Mouse (Mus musculus) bone marrow, adult 2 months (tissue): Measurements from ENCODE around the gene Nol4l.

ENCODE experiments used
- CTCF ChIP-seq: fragments of 200-500 bp; IDR thresholded peaks from 2 replicates; pipeline ENCODE4 v1.5.1; 2011; ENCODE audit warnings: low read length, control low read depth; ENCODE audit not compliant: control insufficient read depth, insufficient read depth
- POLR2A ChIP-seq: fragments of 200-500 bp; IDR thresholded peaks from 2 replicates; pipeline ENCODE4 v1.6.1; 2011; ENCODE audit warnings: low read depth, mild to moderate bottlenecking, control low read depth, low read length, borderline replicate concordance; ENCODE audit not compliant: control insufficient read depth

DNA sequence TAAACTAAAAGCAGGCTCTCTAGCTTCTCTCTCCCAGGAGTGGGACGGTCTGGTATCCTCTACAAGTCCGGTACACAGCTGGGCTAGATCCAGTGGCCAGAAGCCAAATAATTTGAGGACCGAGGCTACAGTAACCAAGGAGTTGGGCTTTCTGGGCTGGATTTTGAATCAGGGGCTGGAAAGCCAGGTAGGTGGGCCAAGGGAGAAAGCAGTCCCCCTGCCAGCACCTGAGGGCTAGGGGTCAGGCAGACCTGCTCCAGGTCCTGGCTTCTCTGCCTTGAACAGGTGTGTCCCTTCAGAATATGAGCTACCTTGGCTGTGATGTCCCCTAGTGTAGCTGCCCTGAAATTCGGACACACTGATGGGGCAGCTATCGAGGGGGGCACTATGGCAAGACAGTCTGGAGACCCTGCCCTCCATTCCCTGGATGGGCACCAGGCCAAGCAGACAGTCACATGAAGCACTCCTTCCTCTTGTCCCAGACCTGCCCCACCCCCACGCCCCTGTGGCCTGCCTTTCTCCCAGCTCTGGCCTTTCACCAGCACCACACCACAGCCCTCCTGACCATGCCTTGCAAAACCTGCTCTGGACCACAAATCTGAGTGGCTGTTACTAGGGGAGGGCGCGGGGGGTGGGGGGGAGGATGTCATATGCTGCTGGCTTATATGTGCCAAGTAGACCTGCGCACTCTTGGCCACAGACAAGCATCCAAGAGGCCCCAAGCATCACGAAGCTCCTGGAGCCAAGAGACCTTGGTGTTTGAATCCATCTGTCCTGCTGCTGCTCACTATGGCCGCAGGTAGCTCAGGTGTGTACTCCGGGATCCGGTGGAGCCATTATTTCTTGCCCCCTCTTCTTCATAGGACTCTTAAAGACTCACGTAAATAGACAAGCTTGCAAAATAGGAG is 17.1 kb downstream of the Nol4l start:
- TF ChIP-seq CTCF (no peak), POLR2A (no peak)
